Mouse (Mus musculus) C2C12 (cell line): ENCODE results near the gene Dnm2. TPM values are rescaled to one million over a fixed set of nuclear protein-coding genes. Genes with fewer than 3 reads are reported as not detected.

Experiments used
- H3K27me3 ChIP-seq: one replicate; pipeline ENCODE4 v1.6.1; 2011; ENCODE audit not compliant: control insufficient read depth, insufficient read depth, insufficient read length
- H3K36me3 ChIP-seq: one replicate; pipeline ENCODE4 v1.6.1; 2011; ENCODE audit not compliant: control insufficient read depth, insufficient read depth
- H3K4me3 ChIP-seq: one replicate; pipeline ENCODE4 v1.5.1; 2011; ENCODE audit warnings: mild to moderate bottlenecking, control low read depth; ENCODE audit not compliant: poor library complexity, insufficient read depth, severe bottlenecking
- H3K79me2 ChIP-seq: one replicate; pipeline ENCODE4 v1.6.1; 2011; ENCODE audit not compliant: control insufficient read depth, insufficient read depth
- H3K79me3 ChIP-seq: one replicate; pipeline ENCODE4 v1.6.1; 2011; ENCODE audit warnings: low read depth, control low read depth
- H3ac ChIP-seq: one replicate; pipeline ENCODE3; 2011; ENCODE audit warnings: low read depth; ENCODE audit not compliant: control insufficient read depth, insufficient read length
- CEBPB ChIP-seq: IDR thresholded peaks from one replicate; pipeline ENCODE4 v1.6.1; 2011; ENCODE audit warnings: low read depth, mild to moderate bottlenecking, control low read depth, moderate library complexity
- CTCF ChIP-seq: IDR thresholded peaks from one replicate; pipeline ENCODE4 v1.5.1; 2011; ENCODE audit not compliant: control insufficient read depth, insufficient read depth, insufficient read length
- FOSL1 ChIP-seq: IDR thresholded peaks from one replicate; pipeline ENCODE4 v1.8.0; 2011; ENCODE audit warnings: mild to moderate bottlenecking, low read length; ENCODE audit not compliant: poor library complexity, insufficient read depth, severe bottlenecking
- MAX ChIP-seq: IDR thresholded peaks from one replicate; pipeline ENCODE4 v1.6.1; 2011; ENCODE audit warnings: mild to moderate bottlenecking, control low read depth
- MYOD1 ChIP-seq: IDR thresholded peaks from one replicate; pipeline ENCODE4 v1.6.1; 2011; ENCODE audit warnings: low read depth; ENCODE audit not compliant: control insufficient read depth, insufficient read length
- MYOG ChIP-seq: IDR thresholded peaks from one replicate; pipeline ENCODE4 v1.6.1; 2011; ENCODE audit not compliant: control insufficient read depth, insufficient read length; ENCODE audit errors: extremely low read depth
- USF1 ChIP-seq: IDR thresholded peaks from one replicate; pipeline ENCODE4 v1.6.1; 2011; ENCODE audit warnings: low read depth, mild to moderate bottlenecking, control low read depth, moderate library complexity
- polyA plus RNA-seq: library from polyadenylated mRNA; unstranded; fragments of >200 nt; fragmentation: generic; extraction: Trizol; gene quantifications from one replicate; pipeline ENCODE4 v1.2.1, GENCODE M21; 2012; ENCODE audit warnings: missing spikeins

The Dnm2 gene
- polyA plus RNA-seq, 1 experiment = 64.4 TPM

GRCm38 (mm10) chr9:21433766-21434165 lies 9.1 kb downstream of the Dnm2 start:
- peaks cover 74% of the 10 kb centered on the region for H3K79me3 ChIP-seq
- peaks cover 100% of the 10 kb centered on the region for H3K79me2 ChIP-seq
- H3K4me3 ChIP-seq = no peak overlapping the region
- TF ChIP-seq MYOG (no peak), MYOD1 (no peak), MAX (no peak), FOSL1 (no peak), CEBPB (no peak), USF1 (no peak), CTCF (no peak)
- no peaks in the 10 kb centered on the region for H3K36me3 ChIP-seq
- H3K27me3 ChIP-seq = no peaks in the 10 kb centered on the region
- no peak overlapping the region for H3ac ChIP-seq

GRCm38 (mm10) chr9:21434410-21434809 lies 9.7 kb downstream of the Dnm2 start:
- no peaks in the 10 kb centered on the region for H3K27me3 ChIP-seq

GRCm38 (mm10) chr9:21435777-21436635 lies 11.3 kb downstream of the Dnm2 start:
- no peak overlapping the region for H3ac ChIP-seq
- H3K36me3 ChIP-seq = no peaks in the 10 kb centered on the region
- H3K4me3 ChIP-seq = no peak overlapping the region
- H3K79me2 ChIP-seq = peaks cover 100% of the 10 kb centered on the region
- TF ChIP-seq MAX = no peak
- no peak for TF ChIP-seq MYOG
- TF ChIP-seq MYOD1 = no peak
- TF ChIP-seq CEBPB = no peak
- no peak for TF ChIP-seq CTCF
- no peak for TF ChIP-seq USF1
- TF ChIP-seq FOSL1 = no peak
- peaks cover 55% of the 10 kb centered on the region for H3K79me3 ChIP-seq
- H3K27me3 ChIP-seq = no peaks in the 10 kb centered on the region

More at GRCm38 (mm10) chr9:21434410-21434809, 9.7 kb downstream of the Dnm2 start:
- Histone ChIP-seq H3ac (no peak overlapping the region), H3K79me2 (peaks cover 100% of the 10 kb centered on the region), H3K4me3 (no peak overlapping the region), H3K36me3 (no peaks in the 10 kb centered on the region), H3K79me3 (peaks cover 69% of the 10 kb centered on the region)
- TF ChIP-seq FOSL1 = no peak

GRCm38 (mm10) chr9:21437577-21437976 lies 12.9 kb downstream of the Dnm2 start:
- Histone ChIP-seq H3ac (no peak overlapping the region), H3K79me3 (peaks cover 46% of the 10 kb centered on the region), H3K79me2 (peaks cover 100% of the 10 kb centered on the region), H3K36me3 (no peaks in the 10 kb centered on the region), H3K4me3 (no peak overlapping the region), H3K27me3 (no peaks in the 10 kb centered on the region)
- no peak for TF ChIP-seq MYOD1
- TF ChIP-seq FOSL1 = no peak
- TF ChIP-seq MYOG = no peak
- no peak for TF ChIP-seq CEBPB
- TF ChIP-seq USF1 = no peak
- TF ChIP-seq MAX = no peak
- no peak for TF ChIP-seq CTCF

GRCm38 (mm10) chr9:21438219-21438618 lies 13.5 kb downstream of the Dnm2 start:
- Histone ChIP-seq H3K36me3 (no peaks in the 10 kb centered on the region), H3K4me3 (no peak overlapping the region), H3K27me3 (no peaks in the 10 kb centered on the region), H3ac (no peak overlapping the region), H3K79me2 (peaks cover 96% of the 10 kb centered on the region), H3K79me3 (peaks cover 43% of the 10 kb centered on the region)
- TF ChIP-seq CTCF (no peak), FOSL1 (no peak), MAX (no peak), MYOG (no peak), USF1 (no peak)

- Histone ChIP-seq H3K79me3 (peaks cover 34% of the 10 kb centered on the region), H3K27me3 (no peaks in the 10 kb centered on the region), H3K4me3 (no peak overlapping the region), H3K79me2 (peaks cover 83% of the 10 kb centered on the region), H3K36me3 (no peaks in the 10 kb centered on the region), H3ac (no peak overlapping the region)
- TF ChIP-seq USF1 = no peak
- TF ChIP-seq MYOG = no peak
Measured at GRCm38 (mm10) chr9:21439456-21439855, 14.7 kb downstream of the Dnm2 start.
